Mouse (Mus musculus) spleen, embryonic (tissue): ENCODE data around the gene Chil6.

Source experiments
- CTCF ChIA-PET: fragments of 350-600 bp; sonication (Branson Sonifier 250); formaldehyde crosslinking; loops from one replicate; lab custom pipeline; 2022; lab: Charles Lee

Chil6 gene

DNA sequence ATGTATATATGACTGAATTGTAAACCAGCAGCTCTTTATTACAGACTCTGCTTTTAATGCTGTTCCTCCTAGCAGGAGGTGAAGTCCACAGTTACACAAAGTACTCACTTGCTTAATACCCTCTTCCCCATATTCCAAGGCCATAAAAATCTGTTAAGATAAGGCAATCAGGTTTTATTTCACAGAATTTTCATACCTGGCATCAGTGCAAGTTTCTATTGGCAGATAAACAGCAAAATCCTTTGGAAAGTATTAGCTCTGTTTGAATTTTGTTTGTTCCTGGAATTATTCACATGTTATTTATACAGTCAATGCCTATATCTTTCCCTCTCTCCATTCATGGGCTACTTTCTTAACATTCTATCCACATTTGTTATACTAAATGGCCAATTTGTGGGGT is at the start of gene Chil6:
Gene Chil6 (minus strand): TSS at position 101 of the 400 bp plus-strand sequence.
- CTCF ChIA-PET: no interaction called here

DNA sequence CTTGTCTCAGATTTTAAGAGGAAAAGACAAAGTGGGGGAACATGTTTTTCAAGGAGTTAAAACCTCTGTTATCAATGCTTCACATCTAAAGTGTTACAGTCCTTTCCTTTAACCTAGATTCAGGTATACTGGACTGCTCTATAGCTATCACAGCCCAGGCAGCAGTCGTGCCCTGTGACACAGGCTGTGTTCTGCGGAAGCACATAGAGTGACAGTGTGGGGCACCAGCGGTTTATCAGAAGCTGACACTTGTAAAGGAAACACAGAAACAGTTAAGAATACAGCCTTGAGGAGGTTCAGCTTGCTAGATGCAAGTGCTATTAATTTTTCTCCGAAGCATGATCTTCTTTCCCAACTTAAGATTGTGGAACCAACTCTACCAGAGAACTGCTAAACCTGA is 46.6 kb upstream of the Chil6 start:
- CTCF ChIA-PET: no interaction called here

DNA sequence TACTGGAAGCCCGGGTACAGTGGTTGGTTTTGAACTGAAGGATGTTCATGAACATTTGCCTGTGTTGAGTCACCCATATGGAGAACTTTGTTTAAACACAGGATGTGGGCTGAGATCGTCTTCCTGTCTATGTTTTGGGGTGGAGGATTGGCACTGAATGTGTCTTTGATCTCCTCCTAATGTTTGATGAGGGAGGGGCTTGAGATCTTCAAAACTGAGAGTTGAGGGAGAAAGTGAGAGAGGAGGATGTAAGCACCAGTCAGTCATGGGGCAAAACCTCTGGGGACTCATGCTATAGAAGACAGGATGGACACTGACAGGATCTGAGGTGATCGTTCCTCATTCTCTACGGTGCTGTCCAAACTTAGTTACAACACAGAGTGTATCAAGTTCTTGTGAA is 43.6 kb upstream of the Chil6 start:
- CTCF ChIA-PET: no interaction called here

DNA sequence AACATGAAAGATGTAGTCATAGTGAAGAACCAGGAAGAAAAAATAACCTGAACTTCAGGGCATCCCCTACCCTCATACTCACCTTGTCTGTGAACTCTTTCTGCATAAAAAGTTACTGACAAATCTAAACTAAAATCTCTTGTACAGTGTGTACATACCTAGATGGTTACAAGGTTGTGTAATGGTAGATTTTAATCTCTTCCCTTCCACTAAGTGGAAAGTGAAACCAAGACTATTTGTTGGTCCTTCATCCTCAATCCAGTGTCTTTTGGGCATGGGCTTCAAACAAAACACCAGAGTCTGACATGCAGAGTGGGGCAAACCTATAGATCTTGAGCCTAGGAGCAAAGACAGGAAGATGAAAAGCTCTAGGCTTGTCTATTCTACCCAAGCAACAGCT is 43.0 kb upstream of the Chil6 start:
- CTCF ChIA-PET: no interaction called here

DNA sequence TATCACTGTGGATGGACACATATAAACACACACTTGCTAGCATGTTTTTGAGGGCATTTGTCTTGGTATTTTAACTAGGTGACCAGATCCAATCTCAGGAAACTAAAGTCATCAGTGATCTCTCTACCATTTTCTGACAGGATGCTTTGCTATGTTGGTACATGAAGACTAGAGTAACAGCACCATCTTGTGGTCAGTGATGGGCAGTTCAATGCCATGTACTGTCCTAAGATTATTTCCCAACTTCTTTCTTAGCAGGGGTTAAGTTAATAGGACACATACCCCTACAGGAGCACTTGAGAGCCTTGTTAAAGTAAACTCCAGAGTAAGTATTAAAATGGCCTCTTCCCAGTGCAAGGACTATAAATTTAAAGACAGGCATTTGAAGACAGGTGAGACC is 42.6 kb upstream of the Chil6 start:
- CTCF ChIA-PET: no interaction called here
